Mouse (Mus musculus) ES-CJ7 (cell line): Measurements from ENCODE around the gene Hectd2.

Experiments used
- DNase-seq: peaks from one replicate; pipeline ENCODE4 v3.0.0; 2011; ENCODE audit warnings: low read depth, low spot score

Hectd2 gene

DNA sequence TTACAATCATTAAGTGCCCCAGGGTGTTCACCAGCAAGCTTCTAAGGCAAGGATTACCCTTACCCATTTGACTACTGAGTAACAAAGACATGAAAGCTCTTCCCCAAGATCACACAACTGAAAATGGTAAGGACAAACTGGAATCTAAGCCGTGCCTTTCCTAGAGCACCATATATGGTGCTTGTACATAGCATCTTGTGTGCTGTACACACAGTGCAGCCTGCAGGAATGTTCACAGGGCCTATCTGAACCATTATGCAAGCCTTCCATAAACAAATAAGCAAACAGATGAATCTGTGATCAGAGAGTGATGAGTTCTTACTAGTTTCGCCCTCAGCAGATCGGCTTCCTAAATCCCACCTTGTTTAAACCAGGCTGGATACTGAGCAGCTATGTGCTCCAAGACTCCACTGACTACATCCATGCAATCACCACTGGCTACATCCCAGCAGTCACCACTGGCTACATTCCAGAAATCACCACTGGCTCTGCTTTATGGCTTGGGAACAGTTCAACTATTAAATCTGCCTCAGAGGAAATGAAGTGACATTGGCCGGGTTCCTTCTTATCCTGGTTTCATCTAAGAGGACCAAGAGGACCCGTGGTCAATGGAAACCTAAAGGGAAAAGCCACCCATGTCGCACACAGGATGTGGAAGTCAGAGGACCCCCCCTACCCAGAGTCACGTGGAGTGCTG lies 91.8 kb downstream of the Hectd2 start:
- no peak for DNase-seq

DNA sequence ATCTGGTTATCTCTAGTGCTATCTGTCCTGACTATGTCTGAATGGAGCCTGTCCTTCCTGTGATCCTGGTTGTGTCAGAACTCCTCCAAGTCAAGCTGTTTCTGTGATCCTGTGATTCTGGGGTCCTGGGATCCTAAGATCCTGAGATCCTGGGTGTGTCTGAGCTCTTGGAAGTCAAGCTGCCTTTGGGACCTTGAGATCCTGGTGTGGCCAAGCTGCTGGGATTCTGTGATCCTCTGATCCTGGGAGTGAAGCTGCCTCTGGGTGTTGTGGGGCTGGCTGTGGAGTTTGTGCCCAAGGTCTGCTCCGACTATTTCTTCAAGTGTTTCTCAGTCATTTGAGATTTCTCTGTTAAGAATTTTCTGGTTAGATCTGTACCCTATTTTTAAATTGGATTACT lies 98.2 kb downstream of the Hectd2 start:
- no peak for DNase-seq

DNA sequence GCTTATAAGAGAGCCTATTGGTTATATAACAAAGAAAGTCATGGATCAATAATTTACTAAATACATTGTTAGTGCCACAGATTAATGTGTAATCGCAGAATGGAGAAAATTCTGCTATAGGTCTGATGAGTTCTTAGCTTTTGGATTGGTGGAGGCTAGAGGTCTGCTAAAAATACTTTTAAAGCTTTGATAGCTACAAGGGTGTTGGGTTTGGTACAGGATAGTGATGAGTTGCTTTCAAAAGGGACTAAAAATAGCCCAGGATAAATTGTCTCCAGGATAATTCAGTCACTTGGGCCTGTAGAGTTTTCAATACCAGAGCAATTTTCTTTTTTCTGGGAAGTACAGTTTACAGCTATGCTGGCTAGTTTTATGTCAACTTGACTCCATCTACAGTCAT lies 108.3 kb downstream of the Hectd2 start:
- no peak for DNase-seq

DNA sequence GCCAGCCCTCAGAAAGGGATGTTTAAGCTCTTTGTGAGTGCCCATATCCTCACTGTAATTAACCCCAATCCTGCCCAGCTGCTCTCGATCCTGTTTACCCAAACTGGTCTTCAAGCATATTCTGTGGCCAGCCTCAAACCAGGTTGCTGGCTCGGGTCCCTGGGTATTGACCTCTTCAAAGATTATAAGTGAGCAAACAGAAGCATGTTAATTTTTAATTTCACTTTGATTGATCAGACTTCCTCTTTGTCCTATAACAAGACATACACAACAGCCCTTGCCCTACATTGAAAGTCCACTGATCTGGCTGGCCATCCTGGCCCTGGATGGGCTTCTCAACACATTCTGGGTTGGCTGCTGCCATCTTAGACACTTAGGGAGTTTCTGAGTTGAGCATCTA lies 109.5 kb downstream of the Hectd2 start:
- DNase-seq: no peak

DNA sequence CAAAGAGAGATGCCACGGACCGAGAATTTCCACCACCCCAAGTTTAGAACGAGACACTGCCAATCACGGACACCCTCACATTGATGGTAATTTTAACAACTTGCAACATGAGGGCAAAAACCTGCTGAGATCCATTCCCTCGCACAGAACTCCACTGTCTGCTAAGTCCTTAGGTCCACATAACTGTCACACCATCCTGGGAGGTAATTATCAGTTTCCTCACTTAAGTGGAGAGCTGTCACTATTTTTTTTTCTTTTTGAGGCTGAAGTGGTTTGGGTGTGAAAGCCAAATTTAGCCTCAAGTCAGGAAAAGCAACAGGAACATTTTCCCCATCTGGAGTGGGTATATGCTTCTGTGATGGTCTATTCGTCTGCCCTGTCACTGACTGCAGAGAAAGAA lies 110.0 kb downstream of the Hectd2 start:
- no peak for DNase-seq

- DNase-seq: no peak
Measured at GRCm38 (mm10) chr19:36665206-36665605, 110.8 kb downstream of the Hectd2 start.

DNA sequence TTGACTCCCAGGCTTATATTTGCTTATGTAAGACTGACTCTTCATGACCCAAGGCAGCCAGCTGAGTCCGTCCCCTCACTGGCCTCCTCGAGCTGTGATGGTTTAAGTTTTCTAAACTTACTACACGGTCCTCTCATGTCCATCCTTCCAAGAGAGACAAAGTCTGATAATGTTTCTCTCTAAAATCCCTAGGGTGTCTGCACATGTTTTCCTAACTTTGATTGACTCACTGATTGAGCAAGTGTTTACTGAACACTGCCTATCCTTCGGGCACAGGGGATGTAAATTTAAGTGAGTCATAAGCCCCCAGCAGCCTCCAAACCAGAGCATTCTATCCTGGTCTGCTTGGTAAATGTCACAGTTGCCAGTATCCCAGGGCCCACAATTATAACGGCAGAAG lies 111.2 kb downstream of the Hectd2 start:
- no peak for DNase-seq

DNA sequence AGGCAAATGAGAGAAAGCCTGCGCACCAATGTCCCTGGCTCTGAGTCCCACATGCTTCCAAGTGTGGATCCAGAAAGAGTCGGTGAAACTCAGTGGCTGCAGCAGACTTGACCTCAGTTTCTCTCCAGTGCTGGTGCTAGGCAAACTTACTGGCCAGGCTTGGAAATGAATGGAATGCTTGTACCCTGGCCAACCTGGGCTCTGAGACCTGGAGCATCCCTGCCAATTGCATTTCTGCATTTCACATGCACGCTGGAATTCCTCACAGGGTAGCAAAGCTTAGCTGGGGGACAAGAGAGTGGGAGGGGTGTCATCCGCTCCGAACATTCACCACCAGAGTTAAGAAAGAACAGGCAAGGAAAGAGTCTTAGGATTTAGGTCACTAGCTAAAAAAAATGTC lies 112.0 kb downstream of the Hectd2 start:
- no peak for DNase-seq

- no peak for DNase-seq
Measured at GRCm38 (mm10) chr19:36667368-36667767, 112.9 kb downstream of the Hectd2 start.

DNA sequence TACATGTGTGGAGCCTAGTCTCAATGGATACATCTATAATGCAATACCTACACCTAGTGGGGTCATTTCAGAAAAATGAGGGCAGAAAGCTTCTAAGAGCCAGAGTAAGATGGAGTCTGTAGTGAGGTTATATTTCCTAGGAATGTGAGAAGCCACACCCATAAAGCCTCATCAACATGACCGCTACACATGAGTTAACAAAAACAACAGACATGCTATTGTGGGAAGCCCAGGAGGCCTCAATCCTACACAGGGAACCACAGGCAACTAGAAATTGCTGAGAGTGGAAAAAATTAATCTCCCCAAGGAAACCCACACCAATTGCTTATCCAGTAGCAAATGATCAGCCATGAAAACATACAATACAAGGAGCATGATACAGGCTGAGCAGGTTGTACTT lies 113.7 kb downstream of the Hectd2 start:
- no peak for DNase-seq

- DNase-seq: no peak
Measured at GRCm38 (mm10) chr19:36668881-36669639, 114.6 kb downstream of the Hectd2 start.

DNA sequence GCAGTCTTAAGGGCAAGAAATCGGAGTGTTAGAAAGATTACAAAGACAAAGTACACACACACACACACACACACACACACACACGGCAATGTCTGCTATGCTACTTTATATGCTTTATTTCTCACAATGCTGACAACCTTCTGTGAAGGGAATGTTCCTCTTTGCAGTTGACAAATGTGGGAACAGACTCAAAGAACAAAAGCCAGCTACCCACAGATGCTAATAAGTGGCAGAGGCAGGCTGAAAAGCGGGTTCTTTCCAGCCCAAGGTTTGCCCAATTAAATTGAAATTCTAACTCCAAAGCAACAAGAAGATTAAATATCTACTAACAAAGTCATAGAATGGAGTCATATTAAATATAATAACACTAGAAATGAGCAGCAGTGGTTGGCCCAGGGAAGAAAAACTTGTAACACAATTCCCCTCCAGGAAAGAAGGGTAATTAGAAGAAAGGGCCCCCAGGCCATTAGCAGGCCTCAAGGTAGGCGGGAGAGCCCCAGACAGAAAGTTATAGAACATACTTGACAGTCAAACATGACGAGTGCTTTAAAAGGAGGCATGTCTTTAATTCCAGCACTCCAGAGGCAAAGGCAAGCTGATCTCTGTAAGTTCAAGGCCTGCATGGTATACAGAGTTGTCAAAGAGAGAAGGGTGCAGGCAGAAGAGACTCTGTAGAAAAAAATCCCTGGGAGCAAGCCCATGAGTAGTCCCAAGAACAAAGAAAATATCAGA lies 115.4 kb downstream of the Hectd2 start:
- DNase-seq: no peak
